Mouse (Mus musculus) limb, embryonic 14.5 days (tissue): ENCODE results near the gene Rasal2. TPM values are rescaled to one million over a fixed set of nuclear protein-coding genes. Genes with fewer than 3 reads are reported as not detected.
A peak's percentile ranks its signal among the peaks of the same experiment; 100 is the strongest.

ENCODE experiments used
- ATAC-seq: fragments of 200-750 bp; cut with Nextera tagmentation; 2 replicates; pipeline ENCODE4 v1.8.0; 2017; ENCODE audit warnings: low read depth, moderate number of reproducible peaks, moderate TSS enrichment; ENCODE audit not compliant: low FRiP score
- DNase-seq: peaks from one replicate; pipeline ENCODE4 v3.0.0-alpha.2; 2015; ENCODE audit warnings: low spot score
- H3K27ac ChIP-seq: fragments of 300-500 bp; sonication (generic); replicated peaks from 2 replicates; pipeline ENCODE4 v1.5.1; 2014; ENCODE audit warnings: low read depth, mild to moderate bottlenecking, low read length, moderate library complexity, mixed read lengths
- H3K27me3 ChIP-seq: fragments of 300-500 bp; sonication (generic); 2 replicates; pipeline ENCODE4 v1.6.1; 2014; ENCODE audit warnings: low read length, mixed read lengths; ENCODE audit not compliant: control insufficient read depth, insufficient read depth
- H3K36me3 ChIP-seq: fragments of 300-500 bp; sonication (generic); 2 replicates; pipeline ENCODE4 v1.6.1; 2014; ENCODE audit warnings: mild to moderate bottlenecking, low read length, moderate library complexity, mixed read lengths; ENCODE audit not compliant: control insufficient read depth, insufficient read depth
- H3K4me1 ChIP-seq: fragments of 300-500 bp; sonication (generic); 2 replicates; pipeline ENCODE4 v1.6.1; 2014; ENCODE audit warnings: antibody characterized with exemption, low read length, mixed read lengths; ENCODE audit not compliant: control insufficient read depth, insufficient read depth
- H3K4me2 ChIP-seq: fragments of 300-500 bp; sonication (generic); replicated peaks from 2 replicates; pipeline ENCODE4 v1.6.1; 2014; ENCODE audit warnings: low read depth, mild to moderate bottlenecking, low read length, moderate library complexity; ENCODE audit not compliant: severe bottlenecking
- H3K4me3 ChIP-seq: fragments of 300-500 bp; sonication (generic); replicated peaks from 2 replicates; pipeline ENCODE4 v1.5.1; 2014; ENCODE audit warnings: low read length
- H3K9ac ChIP-seq: fragments of 300-500 bp; sonication (generic); 2 replicates; pipeline ENCODE4 v1.6.1; 2014; ENCODE audit warnings: mild to moderate bottlenecking, low read depth, low read length, moderate library complexity; ENCODE audit not compliant: severe bottlenecking
- H3K9me3 ChIP-seq: fragments of 300-500 bp; sonication (generic); 2 replicates; pipeline ENCODE4 v1.6.1; 2016; ENCODE audit warnings: low read length; ENCODE audit not compliant: control insufficient read depth
- POLR2A ChIP-seq: fragments of 200-500 bp; IDR thresholded peaks from 2 replicates; pipeline ENCODE4 v1.8.0; 2012; ENCODE audit warnings: inconsistent platforms, mild to moderate bottlenecking, moderate library complexity, borderline replicate concordance; ENCODE audit not compliant: insufficient read depth, insufficient read length; ENCODE audit errors: extremely low read depth
- WGBS: fragments of 180-500 bp; shearing (Covaris S2); extraction: QIAGEN DNeasy Blood & Tissue Kit; methylation state at CpG from one replicate; pipeline ENCODE4 v1.1.7; 2014; 5-methylcytosine and 5-hydroxymethylcytosine counted together
- polyA plus RNA-seq, 2 experiments: library from polyadenylated mRNA; depleted of rRNA in 1 of 2; stranded (reverse) in 1 of 2; unstranded in 1 of 2; fragments of >200 nt; fragmentation: Nextera tagmentation in 1 of 2; extraction: Ambion mirVana in 1 of 2; gene quantifications; 2 replicates each; pipeline versions ENCODE4 v1.2.1 to v1.2.3; 2012 to 2014

Rasal2 gene
- polyA plus RNA-seq, 2 experiments: 5.4 to 10.2 TPM

GRCm38 (mm10) chr1:157205685-157206084 is 206.7 kb downstream of the Rasal2 start:
- ATAC-seq (no peak), DNase-seq (no peak)
- Histone ChIP-seq H3K36me3 (no peaks in the 10 kb centered on the region), H3K4me3 (no peak overlapping the region), H3K4me1 (no peaks in the 10 kb centered on the region), H3K9me3 (no peaks in the 10 kb centered on the region), H3K27ac (no peak overlapping the region), H3K9ac (no peak overlapping the region), H3K27me3 (no peaks in the 10 kb centered on the region), H3K4me2 (no peak overlapping the region)
- 67% methylated on average over 4 of the region's 4 CpGs for WGBS
- no peak for TF ChIP-seq POLR2A

- 68% methylated on average over 3 of the region's 3 CpGs for whole genome bisulfite sequencing
- ATAC-seq (no peak), DNase-seq (no peak)
- no peak overlapping the region for H3K9ac ChIP-seq
- 0 out of 2 replicates have a peak, but pooled peaks cover 3% of the 10 kb centered on the region for H3K4me1 ChIP-seq
- H3K27ac ChIP-seq: no peak overlapping the region
- no peak overlapping the region for H3K4me3 ChIP-seq
- no peaks in the 10 kb centered on the region for H3K27me3 ChIP-seq
- no peak overlapping the region for H3K4me2 ChIP-seq
- no peaks in the 10 kb centered on the region for H3K36me3 ChIP-seq
- TF ChIP-seq POLR2A: no peak
- no peaks in the 10 kb centered on the region for H3K9me3 ChIP-seq
Observed at GRCm38 (mm10) chr1:157183043-157183442, 229.4 kb downstream of the Rasal2 start.

GRCm38 (mm10) chr1:157182431-157182830 is 230.0 kb downstream of the Rasal2 start:
- no peak for ATAC-seq
- WGBS: 40% methylated on average over 5 of the region's 5 CpGs

GRCm38 (mm10) chr1:157181081-157181480 is 231.3 kb downstream of the Rasal2 start:
- ATAC-seq: no peak
- Histone ChIP-seq H3K9me3 (no peaks in the 10 kb centered on the region), H3K4me2 (no peak overlapping the region), H3K4me3 (no peak overlapping the region), H3K36me3 (no peaks in the 10 kb centered on the region), H3K9ac (no peak overlapping the region), H3K27ac (no peak overlapping the region), H3K27me3 (no peaks in the 10 kb centered on the region), H3K4me1 (0 out of 2 replicates have a peak, but pooled peaks cover 3% of the 10 kb centered on the region)
- DNase-seq: no peak
- TF ChIP-seq POLR2A: no peak

More at GRCm38 (mm10) chr1:157182431-157182830, 230.0 kb downstream of the Rasal2 start:
- Histone ChIP-seq H3K9ac (no peak overlapping the region), H3K36me3 (no peaks in the 10 kb centered on the region), H3K9me3 (no peaks in the 10 kb centered on the region), H3K27me3 (no peaks in the 10 kb centered on the region), H3K4me3 (no peak overlapping the region), H3K27ac (no peak overlapping the region), H3K4me1 (0 out of 2 replicates have a peak, but pooled peaks cover 3% of the 10 kb centered on the region), H3K4me2 (no peak overlapping the region)
- TF ChIP-seq POLR2A: no peak
- DNase-seq: no peak

- Histone ChIP-seq H3K36me3 (peaks cover 4% of the 10 kb centered on the region; the same call in 1 of the 2 replicates), H3K4me3 (no peak overlapping the region), H3K27ac (no peak overlapping the region), H3K4me2 (no peak overlapping the region), H3K27me3 (no peaks in the 10 kb centered on the region), H3K4me1 (0 out of 2 replicates have a peak, but pooled peaks cover 3% of the 10 kb centered on the region), H3K9ac (no peak overlapping the region), H3K9me3 (no peaks in the 10 kb centered on the region)
- peak; percentile 74; the same call in 1 of the 2 replicates for ATAC-seq
- WGBS: 39% methylated on average over 9 of the region's 9 CpGs
- TF ChIP-seq POLR2A: no peak
- DNase-seq: no peak
Observed at GRCm38 (mm10) chr1:157178988-157179764, 233.2 kb downstream of the Rasal2 start.

GRCm38 (mm10) chr1:157169292-157169691 is 243.1 kb downstream of the Rasal2 start:
- ATAC-seq: no peak
- Histone ChIP-seq H3K27ac (no peak overlapping the region), H3K4me1 (no peaks in the 10 kb centered on the region), H3K4me3 (no peak overlapping the region), H3K36me3 (no peaks in the 10 kb centered on the region), H3K4me2 (no peak overlapping the region), H3K9ac (no peak overlapping the region), H3K27me3 (no peaks in the 10 kb centered on the region), H3K9me3 (no peaks in the 10 kb centered on the region)
- WGBS: 93% methylated on average over 8 of the region's 8 CpGs
- DNase-seq: no peak
- no peak for TF ChIP-seq POLR2A
